Mouse (Mus musculus): ENCODE measurements around the gene Cyfip2. TPM values are rescaled to one million over a fixed set of nuclear protein-coding genes. Genes with fewer than 3 reads are reported as not detected.

The Cyfip2 gene
- polyA plus RNA-seq, 1 experiment from 2014 or later, result 6.1 TPM

- TF ChIP-seq EP300 (IDR thresholded peaks at IDR 0.05; ENCODE audit: low read depth) (no peak), CTCF (IDR thresholded peaks at IDR 0.05; ENCODE audit: low read depth) (no peak)
- peak overlapping the region; percentile 50 for H3K27ac ChIP-seq (ENCODE audit: low read depth)
Observed at GRCm38 (mm10) chr11:46305881-46306520, 6.7 kb downstream of the Cyfip2 start.

GRCm38 (mm10) chr11:46304864-46305710 is 7.6 kb downstream of the Cyfip2 start:
- no peak overlapping the region for H3K4me3 ChIP-seq (ENCODE audit: low read depth, low read length)
- no peak for TF ChIP-seq CTCF (IDR thresholded peaks at IDR 0.05; ENCODE audit: low read depth)
- TF ChIP-seq EP300 (IDR thresholded peaks at IDR 0.05; ENCODE audit: low read depth), result peak; percentile 36; the same call in 1 of the 2 replicates
- DNase-seq (peak; percentile 55), ATAC-seq (peak; percentile 76)
- no peak overlapping the region for H3K9ac ChIP-seq (replicated peaks)
- H3K27ac ChIP-seq (ENCODE audit: low read depth), result peak overlapping the region; percentile 50
- 67% methylated on average over 9 of the region's 9 CpGs for WGBS (ENCODE audit: insufficient replicate concordance)
- H3K4me1 ChIP-seq (ENCODE audit: insufficient read depth), result peaks cover 14% of the 10 kb centered on the region; the same call in 1 of the 2 replicates
- H3K9me3 ChIP-seq (ENCODE audit: low read length), result no peaks in the 10 kb centered on the region
- no peaks in the 10 kb centered on the region for H3K27me3 ChIP-seq (ENCODE audit: insufficient read depth, low read length)
- H3K36me3 ChIP-seq (replicated peaks; ENCODE audit: insufficient read depth, low read length), result no peaks in the 10 kb centered on the region; the same call in 1 of the 2 replicates
- no peak overlapping the region for H3K4me2 ChIP-seq (ENCODE audit: low read depth, low read length)

More at GRCm38 (mm10) chr11:46305881-46306520, 6.7 kb downstream of the Cyfip2 start:
- Histone ChIP-seq H3K27me3 (ENCODE audit: insufficient read depth, low read length) (no peaks in the 10 kb centered on the region), H3K9me3 (ENCODE audit: low read length) (no peaks in the 10 kb centered on the region), H3K4me1 (ENCODE audit: insufficient read depth) (peaks cover 14% of the 10 kb centered on the region), H3K4me2 (ENCODE audit: low read depth, low read length) (no peak overlapping the region), H3K4me3 (ENCODE audit: low read depth, low read length) (no peak overlapping the region), H3K9ac (replicated peaks) (no peak overlapping the region), H3K36me3 (replicated peaks; ENCODE audit: insufficient read depth, low read length) (no peaks in the 10 kb centered on the region; the same call in 1 of the 2 replicates)
- DNase-seq (no peak), ATAC-seq (no peak)
- WGBS (ENCODE audit: insufficient replicate concordance), result 54% methylated on average over 9 of the region's 9 CpGs

DNA sequence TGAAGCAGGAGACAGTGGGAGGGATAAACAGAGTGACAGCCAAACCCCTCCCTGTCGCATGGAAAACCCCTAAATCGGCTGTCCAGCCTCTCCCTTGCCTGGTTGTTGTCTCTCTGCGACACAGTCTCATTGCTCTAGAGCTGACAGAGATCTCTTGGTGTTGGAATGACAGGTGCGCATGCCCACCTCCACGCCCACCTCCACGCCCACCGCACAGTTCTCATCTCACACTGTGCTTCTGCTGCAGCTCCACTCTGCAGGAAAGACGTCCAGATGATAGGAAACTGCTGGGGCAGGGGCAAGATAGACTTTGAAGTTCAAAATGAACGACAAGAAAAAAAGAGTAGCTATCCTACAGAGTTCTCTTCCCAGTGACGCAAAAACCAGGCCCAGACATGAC is 8.6 kb downstream of the Cyfip2 start:
- WGBS (ENCODE audit: insufficient replicate concordance), result 64% methylated on average over 10 of the region's 10 CpGs
- H3K4me2 ChIP-seq (ENCODE audit: low read depth, low read length), result no peak overlapping the region
- H3K4me1 ChIP-seq (ENCODE audit: insufficient read depth), result peaks cover 17% of the 10 kb centered on the region; the same call in 1 of the 2 replicates
- H3K27ac ChIP-seq (ENCODE audit: low read depth), result peak overlapping the region; percentile 48; the same call in 1 of the 2 replicates
- H3K4me3 ChIP-seq (ENCODE audit: low read depth, low read length), result no peak overlapping the region
- ATAC-seq, result no peak
- no peaks in the 10 kb centered on the region; the same call in 1 of the 2 replicates for H3K36me3 ChIP-seq (replicated peaks; ENCODE audit: insufficient read depth, low read length)
- TF ChIP-seq EP300 (IDR thresholded peaks at IDR 0.05; ENCODE audit: low read depth) (no peak), CTCF (IDR thresholded peaks at IDR 0.05; ENCODE audit: low read depth) (no peak)
- no peaks in the 10 kb centered on the region for H3K27me3 ChIP-seq (ENCODE audit: insufficient read depth, low read length)
- no peak overlapping the region for H3K9ac ChIP-seq (replicated peaks)
- no peak for DNase-seq
- no peaks in the 10 kb centered on the region for H3K9me3 ChIP-seq (ENCODE audit: low read length)

DNA sequence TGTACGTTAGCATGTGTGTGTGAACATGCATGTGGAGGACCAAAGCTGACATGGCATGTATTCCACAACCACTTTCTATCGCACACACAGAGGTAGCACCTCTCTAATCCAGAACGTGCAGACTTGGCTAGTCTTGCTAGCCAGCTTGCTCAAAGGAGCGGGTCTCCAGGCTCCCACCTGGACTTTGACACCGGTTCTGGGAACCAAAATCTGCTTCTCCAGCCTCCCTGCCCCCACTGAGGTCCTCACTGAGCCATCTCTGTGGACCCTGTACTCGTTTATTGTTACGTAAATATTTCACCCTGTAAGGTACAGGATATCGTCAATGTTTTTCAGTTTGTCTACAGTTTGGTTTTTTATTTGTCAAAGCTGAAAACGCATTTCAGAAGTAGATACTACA is 10.2 kb downstream of the Cyfip2 start:
- 68% methylated on average over 9 of the region's 9 CpGs for WGBS (ENCODE audit: insufficient replicate concordance)
- H3K4me2 ChIP-seq (ENCODE audit: low read depth, low read length), result no peak overlapping the region
- TF ChIP-seq EP300 (IDR thresholded peaks at IDR 0.05; ENCODE audit: low read depth), result no peak
- TF ChIP-seq CTCF (IDR thresholded peaks at IDR 0.05; ENCODE audit: low read depth), result no peak
- no peak overlapping the region for H3K27ac ChIP-seq (ENCODE audit: low read depth)
- no peaks in the 10 kb centered on the region for H3K36me3 ChIP-seq (replicated peaks; ENCODE audit: insufficient read depth, low read length)
- H3K9me3 ChIP-seq (ENCODE audit: low read length), result no peaks in the 10 kb centered on the region
- H3K4me1 ChIP-seq (ENCODE audit: insufficient read depth), result peaks cover 18% of the 10 kb centered on the region; the same call in 1 of the 2 replicates
- H3K9ac ChIP-seq (replicated peaks), result no peak overlapping the region
- no peak for ATAC-seq
- no peaks in the 10 kb centered on the region for H3K27me3 ChIP-seq (ENCODE audit: insufficient read depth, low read length)
- no peak overlapping the region for H3K4me3 ChIP-seq (ENCODE audit: low read depth, low read length)
- no peak for DNase-seq

DNA sequence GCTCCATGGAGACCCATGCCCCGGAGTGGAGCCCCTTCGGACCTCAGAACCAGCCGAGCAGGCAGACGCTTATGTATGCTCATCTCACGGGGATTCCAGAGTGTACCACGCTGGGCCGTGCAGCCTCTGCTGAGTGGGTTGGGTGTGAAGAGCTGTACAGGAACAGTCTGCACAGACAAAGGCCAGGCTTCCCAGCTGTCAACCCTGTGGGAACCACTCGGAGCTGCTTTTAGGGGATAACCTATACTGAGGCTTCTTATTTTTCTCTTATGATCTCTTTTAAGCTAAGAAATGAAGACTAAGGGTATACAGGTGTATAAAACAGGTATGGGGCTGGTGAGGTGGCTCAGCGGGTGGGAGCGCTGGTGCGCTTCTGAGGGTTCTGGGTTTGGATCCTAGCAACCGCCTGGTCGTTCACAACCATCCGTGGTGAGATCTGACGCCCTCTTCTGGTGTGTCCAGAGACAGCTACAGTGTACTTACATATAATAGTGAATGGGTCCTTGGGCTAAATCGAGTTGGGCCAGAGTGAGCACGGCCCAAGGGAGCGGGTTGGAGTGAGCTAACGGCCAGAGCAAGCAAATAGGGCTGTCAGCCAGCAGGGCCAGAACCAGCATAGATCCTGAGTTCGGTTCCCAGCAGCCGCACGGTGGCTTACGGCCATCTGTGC is 10.9 kb downstream of the Cyfip2 start:
- no peak overlapping the region for H3K4me2 ChIP-seq (ENCODE audit: low read depth, low read length)
- WGBS (ENCODE audit: insufficient replicate concordance), result 87% methylated on average over 23 of the region's 23 CpGs

More for the DNA sequence above, 10.9 kb downstream of the Cyfip2 start:
- DNase-seq, result no peak
- H3K27me3 ChIP-seq (ENCODE audit: insufficient read depth, low read length), result no peaks in the 10 kb centered on the region
- no peaks in the 10 kb centered on the region for H3K9me3 ChIP-seq (ENCODE audit: low read length)
- no peak for ATAC-seq
- no peaks in the 10 kb centered on the region for H3K36me3 ChIP-seq (replicated peaks; ENCODE audit: insufficient read depth, low read length)
- H3K4me1 ChIP-seq (ENCODE audit: insufficient read depth), result peaks cover 19% of the 10 kb centered on the region; the same call in 1 of the 2 replicates
- TF ChIP-seq CTCF (IDR thresholded peaks at IDR 0.05; ENCODE audit: low read depth) (no peak), EP300 (IDR thresholded peaks at IDR 0.05; ENCODE audit: low read depth) (no peak)
- H3K9ac ChIP-seq (replicated peaks), result no peak overlapping the region
- H3K4me3 ChIP-seq (ENCODE audit: low read depth, low read length), result no peak overlapping the region
- no peak overlapping the region for H3K27ac ChIP-seq (ENCODE audit: low read depth)

Measured in liver, postnatal 0 days (tissue).